Mouse (Mus musculus): ENCODE results near the gene Eif2b5. TPM values are rescaled to one million over a fixed set of nuclear protein-coding genes. Genes with fewer than 3 reads are reported as not detected.
"Not testable (repeated sequence)": the region's sequence is repeated elsewhere in the genome, so short reads cannot be mapped to it uniquely, and the experiment has no call there.

Eif2b5 gene
- polyA plus RNA-seq, 1 experiment from 2014 or later, result 25.3 TPM

- ATAC-seq, result no peak
- 65% methylated on average over 3 of the region's 3 CpGs for WGBS (ENCODE audit: insufficient replicate concordance)
Observed at GRCm38 (mm10) chr16:20486048-20486447, 12.6 kb upstream of the Eif2b5 start.

DNA sequence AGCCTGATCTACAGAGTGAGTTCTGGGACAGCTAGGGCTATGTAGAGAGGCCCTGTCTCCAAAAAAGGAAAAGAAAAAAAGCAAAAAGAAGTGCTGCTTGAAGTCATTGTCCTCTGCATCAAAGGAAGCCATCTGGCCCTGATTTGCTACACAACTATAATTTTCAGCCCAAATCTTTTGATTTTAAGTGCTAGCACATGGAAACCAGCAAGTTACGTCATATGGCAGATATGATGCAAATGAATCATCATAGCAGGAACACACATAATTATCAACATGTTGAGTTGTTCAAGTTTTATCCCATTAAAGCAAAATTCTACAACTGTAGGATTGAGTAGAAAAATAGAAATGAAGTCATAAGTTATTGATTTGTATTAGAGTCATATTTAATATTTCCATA lies 10.5 kb upstream of the Eif2b5 start:
- Histone ChIP-seq H3K9ac (replicated peaks) (no peak overlapping the region), H3K4me1 (ENCODE audit: insufficient read depth) (no peaks in the 10 kb centered on the region), H3K36me3 (replicated peaks; ENCODE audit: insufficient read depth, low read length) (no peaks in the 10 kb centered on the region), H3K27ac (ENCODE audit: low read depth) (no peak overlapping the region), H3K27me3 (ENCODE audit: insufficient read depth, low read length) (no peaks in the 10 kb centered on the region), H3K4me2 (ENCODE audit: low read depth, low read length) (no peak overlapping the region), H3K9me3 (ENCODE audit: low read length) (no peaks in the 10 kb centered on the region), H3K4me3 (ENCODE audit: low read depth, low read length) (no peak overlapping the region)
- TF ChIP-seq CTCF (IDR thresholded peaks at IDR 0.05; ENCODE audit: low read depth), result no peak
- no peak for ATAC-seq
- no peak for DNase-seq
- WGBS (ENCODE audit: insufficient replicate concordance), result 80% methylated on average over 1 of the region's 1 CpGs

More at GRCm38 (mm10) chr16:20486048-20486447, 12.6 kb upstream of the Eif2b5 start:
- H3K4me1 ChIP-seq (ENCODE audit: insufficient read depth), result no peaks in the 10 kb centered on the region
- no peak overlapping the region for H3K4me2 ChIP-seq (ENCODE audit: low read depth, low read length)
- H3K9ac ChIP-seq (replicated peaks), result no peak overlapping the region
- TF ChIP-seq CTCF (IDR thresholded peaks at IDR 0.05; ENCODE audit: low read depth), result no peak
- no peak for TF ChIP-seq EP300 (IDR thresholded peaks at IDR 0.05; ENCODE audit: low read depth)
- no peak for DNase-seq
- no peaks in the 10 kb centered on the region for H3K9me3 ChIP-seq (ENCODE audit: low read length)
- H3K36me3 ChIP-seq (replicated peaks; ENCODE audit: insufficient read depth, low read length), result no peaks in the 10 kb centered on the region
- H3K4me3 ChIP-seq (ENCODE audit: low read depth, low read length), result no peak overlapping the region
- H3K27ac ChIP-seq (ENCODE audit: low read depth), result no peak overlapping the region
- no peaks in the 10 kb centered on the region for H3K27me3 ChIP-seq (ENCODE audit: insufficient read depth, low read length)

- not testable (repeated sequence) for H3K9me3 ChIP-seq (ENCODE audit: low read length); H3K4me2 ChIP-seq (ENCODE audit: low read depth, low read length); H3K9ac ChIP-seq (replicated peaks); ATAC-seq; H3K27me3 ChIP-seq (ENCODE audit: insufficient read depth, low read length); H3K36me3 ChIP-seq (replicated peaks; ENCODE audit: insufficient read depth, low read length); H3K4me3 ChIP-seq (ENCODE audit: low read depth, low read length); H3K27ac ChIP-seq (ENCODE audit: low read depth); H3K4me1 ChIP-seq (ENCODE audit: insufficient read depth); DNase-seq
- 65% methylated on average over 9 of the region's 9 CpGs for WGBS (ENCODE audit: insufficient replicate concordance)
Observed at GRCm38 (mm10) chr16:20488751-20489150, 9.9 kb upstream of the Eif2b5 start.

DNA sequence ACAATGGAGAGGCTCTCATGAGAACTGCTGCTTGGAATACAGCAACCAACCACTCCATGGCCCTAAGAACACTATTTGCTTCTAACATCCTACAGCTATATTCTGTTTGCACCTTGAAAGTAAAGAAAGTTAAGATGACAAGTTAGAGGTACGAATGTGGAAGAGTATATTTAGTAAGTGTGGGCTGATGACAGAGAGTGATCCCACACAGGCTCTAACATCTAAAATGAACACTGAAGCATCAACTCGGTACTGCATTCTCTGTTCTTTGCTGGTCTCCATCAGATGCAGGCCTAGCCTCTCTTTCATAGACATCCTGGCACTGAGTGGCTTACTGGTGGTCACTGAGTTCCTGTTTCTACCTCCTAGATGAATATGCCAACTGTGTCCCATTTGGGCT lies 9.4 kb upstream of the Eif2b5 start:
- Histone ChIP-seq H3K36me3 (replicated peaks; ENCODE audit: insufficient read depth, low read length) (no peaks in the 10 kb centered on the region), H3K4me1 (ENCODE audit: insufficient read depth) (no peaks in the 10 kb centered on the region), H3K9ac (replicated peaks) (no peak overlapping the region), H3K27ac (ENCODE audit: low read depth) (no peak overlapping the region), H3K4me2 (ENCODE audit: low read depth, low read length) (no peak overlapping the region), H3K9me3 (ENCODE audit: low read length) (no peaks in the 10 kb centered on the region), H3K4me3 (ENCODE audit: low read depth, low read length) (no peak overlapping the region), H3K27me3 (ENCODE audit: insufficient read depth, low read length) (no peaks in the 10 kb centered on the region)
- WGBS (ENCODE audit: insufficient replicate concordance), result 65% methylated on average over 2 of the region's 2 CpGs
- DNase-seq (no peak), ATAC-seq (no peak)
- TF ChIP-seq EP300 (IDR thresholded peaks at IDR 0.05; ENCODE audit: low read depth), result no peak

- no peaks in the 10 kb centered on the region for H3K27me3 ChIP-seq (ENCODE audit: insufficient read depth, low read length)
- H3K4me3 ChIP-seq (ENCODE audit: low read depth, low read length), result no peak overlapping the region
- H3K9ac ChIP-seq (replicated peaks), result no peak overlapping the region
- 44% methylated on average over 2 of the region's 2 CpGs for WGBS (ENCODE audit: insufficient replicate concordance)
- no peak overlapping the region for H3K4me2 ChIP-seq (ENCODE audit: low read depth, low read length)
- no peaks in the 10 kb centered on the region for H3K9me3 ChIP-seq (ENCODE audit: low read length)
- H3K36me3 ChIP-seq (replicated peaks; ENCODE audit: insufficient read depth, low read length), result no peaks in the 10 kb centered on the region
- ATAC-seq (peak; percentile 36; the same call in 1 of the 2 replicates), DNase-seq (no peak)
- no peak overlapping the region for H3K27ac ChIP-seq (ENCODE audit: low read depth)
- TF ChIP-seq EP300 (IDR thresholded peaks at IDR 0.05; ENCODE audit: low read depth) (no peak), CTCF (IDR thresholded peaks at IDR 0.05; ENCODE audit: low read depth) (peak; percentile 42)
- H3K4me1 ChIP-seq (ENCODE audit: insufficient read depth), result no peaks in the 10 kb centered on the region
Observed at GRCm38 (mm10) chr16:20490581-20490980, 8.0 kb upstream of the Eif2b5 start.

GRCm38 (mm10) chr16:20491301-20491700 lies 7.3 kb upstream of the Eif2b5 start:
- no peak for ATAC-seq
- no peak overlapping the region for H3K9ac ChIP-seq (replicated peaks)
- no peaks in the 10 kb centered on the region for H3K4me1 ChIP-seq (ENCODE audit: insufficient read depth)
- H3K4me3 ChIP-seq (ENCODE audit: low read depth, low read length), result no peak overlapping the region
- no peak overlapping the region for H3K27ac ChIP-seq (ENCODE audit: low read depth)
- no peak for DNase-seq
- H3K36me3 ChIP-seq (replicated peaks; ENCODE audit: insufficient read depth, low read length), result no peaks in the 10 kb centered on the region
- no peaks in the 10 kb centered on the region for H3K9me3 ChIP-seq (ENCODE audit: low read length)
- H3K4me2 ChIP-seq (ENCODE audit: low read depth, low read length), result no peak overlapping the region
- TF ChIP-seq CTCF (IDR thresholded peaks at IDR 0.05; ENCODE audit: low read depth), result no peak
- no peak for TF ChIP-seq EP300 (IDR thresholded peaks at IDR 0.05; ENCODE audit: low read depth)
- H3K27me3 ChIP-seq (ENCODE audit: insufficient read depth, low read length), result no peaks in the 10 kb centered on the region
- 65% methylated on average over 2 of the region's 2 CpGs for WGBS (ENCODE audit: insufficient replicate concordance)

GRCm38 (mm10) chr16:20493452-20493851 lies 5.2 kb upstream of the Eif2b5 start:
- Histone ChIP-seq H3K4me3 (ENCODE audit: low read depth, low read length) (no peak overlapping the region), H3K27me3 (ENCODE audit: insufficient read depth, low read length) (no peaks in the 10 kb centered on the region), H3K27ac (ENCODE audit: low read depth) (no peak overlapping the region), H3K4me1 (ENCODE audit: insufficient read depth) (peaks cover 5% of the 10 kb centered on the region; the same call in 1 of the 2 replicates), H3K9ac (replicated peaks) (no peak overlapping the region), H3K4me2 (ENCODE audit: low read depth, low read length) (no peak overlapping the region), H3K9me3 (ENCODE audit: low read length) (no peaks in the 10 kb centered on the region), H3K36me3 (replicated peaks; ENCODE audit: insufficient read depth, low read length) (no peaks in the 10 kb centered on the region)
- DNase-seq (no peak), ATAC-seq (no peak)
- TF ChIP-seq EP300 (IDR thresholded peaks at IDR 0.05; ENCODE audit: low read depth) (no peak), CTCF (IDR thresholded peaks at IDR 0.05; ENCODE audit: low read depth) (no peak)
- 57% methylated on average over 2 of the region's 2 CpGs for WGBS (ENCODE audit: insufficient replicate concordance)
